Mouse (Mus musculus) left cerebral cortex, adult 6 months (tissue): Measurements from ENCODE around the gene Krtap13-1. TPM values are rescaled to one million over a fixed set of nuclear protein-coding genes. Genes with fewer than 3 reads are reported as not detected.

Source experiments
- long read RNA-seq, 2 experiments: library from polyadenylated mRNA; unstranded; transcript quantifications; one replicate each; pipeline ENCODE4 v2.0.0; 2019 to 2020
- polyA plus RNA-seq: library from polyadenylated mRNA; unstranded; fragments of <200 nt; fragmentation: Nextera tagmentation; gene quantifications from 2 replicates; pipeline ENCODE4 v1.2.3, GENCODE M21; 2021

The Krtap13-1 gene
- polyA plus RNA-seq = not detected in 2 replicates
- long read RNA-seq, experiment 1 = 0 reads
- long read RNA-seq, experiment 2 = 0 reads

DNA sequence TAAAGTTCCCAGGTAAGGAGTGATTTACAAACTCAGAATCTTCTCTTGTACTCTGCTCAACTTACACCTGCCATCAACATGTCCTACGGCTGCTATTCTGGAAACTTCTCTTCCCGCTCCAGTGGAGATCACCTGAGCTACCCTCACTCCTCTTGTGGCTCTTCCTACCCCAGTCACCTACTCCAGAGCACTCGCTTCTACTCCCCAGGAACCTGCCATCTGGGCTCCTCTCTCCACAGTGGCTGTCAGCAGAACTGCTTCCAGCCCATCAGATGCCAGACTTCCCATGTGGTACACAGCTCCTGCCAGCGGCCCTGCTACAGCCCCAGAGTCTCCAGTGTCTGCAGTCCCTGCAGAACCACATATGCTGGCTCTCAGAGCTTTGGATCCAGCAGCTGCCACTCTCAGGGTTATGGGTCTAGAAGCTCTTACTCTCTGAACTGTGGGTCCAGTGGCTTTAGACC, at the start of gene Krtap13-1:
Krtap13-1 (plus strand) TSS at position 51 of the 464 bp plus-strand sequence.

DNA sequence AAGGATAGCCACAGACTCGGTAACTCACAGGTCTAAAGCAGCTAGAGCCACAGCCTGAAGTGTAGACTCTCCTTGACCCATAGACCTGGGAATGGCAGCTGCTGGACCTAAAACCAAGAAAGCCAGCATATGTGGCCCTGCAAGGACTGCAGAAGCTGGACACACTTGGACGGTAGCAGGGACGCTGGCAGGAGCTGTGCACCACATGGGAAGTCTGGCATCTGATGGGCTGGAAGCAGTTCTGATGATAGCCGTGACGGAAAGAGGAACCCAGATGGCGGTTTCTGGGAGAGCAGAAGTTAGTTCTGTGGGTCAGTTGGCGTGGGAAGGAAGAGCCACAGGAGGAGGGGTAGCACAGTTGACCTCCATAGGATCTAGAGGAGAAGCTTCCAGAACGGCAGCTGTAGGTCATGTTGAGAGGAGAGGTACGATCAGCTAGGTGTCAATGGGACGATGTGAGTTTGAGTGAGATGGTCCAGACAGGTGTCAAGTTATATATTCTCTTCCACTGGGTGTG, 21.1 kb upstream of the Krtap13-1 start, which contains the start of gene 2310061N02Rik:
2310061N02Rik (minus strand) TSS at position 467 of the 517 bp plus-strand sequence.

DNA sequence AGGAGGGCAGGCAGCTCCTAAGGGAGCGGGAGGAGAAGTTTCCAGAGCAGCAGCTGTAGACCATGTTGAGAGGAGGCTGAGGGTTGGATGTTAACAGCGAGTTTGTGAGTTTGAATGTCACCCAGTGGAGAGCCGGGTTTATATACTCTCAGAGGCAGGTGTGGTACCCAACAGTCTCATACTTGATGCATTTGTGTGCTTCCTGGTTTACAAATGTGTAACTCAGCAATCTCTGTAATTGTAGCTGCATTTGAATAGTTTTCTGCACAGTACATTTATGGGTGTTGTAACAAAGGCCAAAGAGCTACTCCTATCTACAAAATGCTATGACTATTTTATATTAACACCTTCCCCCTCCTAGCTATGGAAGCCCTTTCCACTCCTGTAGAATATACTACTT, 22.9 kb downstream of the Krtap13-1 start, which contains the start of gene Krtap13:
Krtap13 (minus strand) TSS at position 101 of the 400 bp plus-strand sequence.

DNA sequence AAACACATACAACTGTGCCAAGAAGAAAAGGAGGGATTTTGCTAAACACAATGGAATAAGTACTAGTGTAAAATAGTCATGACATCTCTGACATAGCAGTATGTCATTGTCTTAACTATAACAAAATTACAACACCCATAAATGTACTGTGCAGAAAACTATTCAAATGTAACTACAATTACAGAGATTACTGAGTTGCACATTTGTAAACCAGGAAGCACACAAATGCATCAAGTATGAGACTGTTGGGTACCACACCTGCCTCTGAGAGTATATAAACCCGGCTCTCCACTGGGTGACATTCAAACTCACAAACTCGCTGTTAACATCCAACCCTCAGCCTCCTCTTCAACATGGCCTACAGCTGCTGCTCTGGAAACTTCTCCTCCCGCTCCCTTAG, 29.9 kb downstream of the Krtap13-1 start, which contains the start of gene 2310034C09Rik:
2310034C09Rik (plus strand) TSS at position 301 of the 400 bp plus-strand sequence.

DNA sequence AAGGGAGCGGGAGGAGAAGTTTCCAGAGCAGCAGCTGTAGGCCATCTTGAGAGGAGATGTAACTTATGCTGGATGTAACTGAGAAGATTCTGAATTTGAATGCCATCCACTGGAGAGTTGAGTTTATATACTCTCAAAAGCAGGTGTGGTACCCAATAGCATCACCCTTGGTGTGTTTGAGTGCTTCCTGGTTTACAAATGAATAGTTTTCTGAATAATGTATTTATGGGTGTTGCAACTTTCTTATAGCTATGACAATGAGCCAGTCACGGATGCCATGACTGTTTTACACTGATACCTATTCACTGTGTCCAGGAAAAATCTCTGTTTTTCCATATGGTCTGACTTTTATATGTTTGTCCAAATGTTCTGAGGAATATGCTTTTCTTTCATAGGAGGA, 45.4 kb downstream of the Krtap13-1 start, which contains the start of gene 2310057N15Rik:
2310057N15Rik (minus strand) TSS at position 101 of the 400 bp plus-strand sequence.

DNA sequence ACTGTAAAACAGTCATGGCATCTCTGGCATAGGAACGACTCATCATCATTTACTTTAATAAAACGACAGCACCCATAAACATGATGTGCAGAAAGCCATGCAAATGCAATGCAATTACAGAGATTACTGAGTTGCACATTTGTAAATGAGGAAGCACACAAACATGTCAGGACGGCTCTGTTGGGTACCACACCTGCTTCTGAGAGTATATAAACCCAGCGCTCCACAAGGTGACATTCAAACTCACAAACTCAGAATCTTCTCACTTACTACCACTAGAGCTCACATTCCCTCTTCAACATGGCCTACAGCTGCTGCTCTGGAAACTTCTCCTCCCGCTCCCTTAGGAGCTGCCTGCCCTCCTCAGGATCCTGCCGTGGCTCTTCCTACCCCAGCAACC, 48.9 kb downstream of the Krtap13-1 start, which contains the start of gene Gm5965:
Gm5965 (plus strand) TSS at position 301 of the 400 bp plus-strand sequence.

Other genes with a start within 250 kb of the Krtap13-1 start
- not detected in 2 replicates for gene Cldn17, start 221.9 kb upstream of the Krtap13-1 start, polyA plus RNA-seq
- gene Cldn8, start 165.7 kb upstream of the Krtap13-1 start, polyA plus RNA-seq = not detected in 2 replicates
- gene Krtap24-1, start 116.6 kb upstream of the Krtap13-1 start, polyA plus RNA-seq = not detected in 2 replicates
- gene 2310079G19Rik, start 101.2 kb upstream of the Krtap13-1 start, polyA plus RNA-seq = not detected in 2 replicates
- not detected in 2 replicates for gene Krtap26-1, start 81.1 kb upstream of the Krtap13-1 start, polyA plus RNA-seq
- not detected in 2 replicates for gene Krtap27-1, start 57.2 kb upstream of the Krtap13-1 start, polyA plus RNA-seq
- not detected in 2 replicates for gene 2310061N02Rik, start 20.9 kb upstream of the Krtap13-1 start, polyA plus RNA-seq
- gene Krtap13, start 22.8 kb downstream of the Krtap13-1 start, polyA plus RNA-seq = not detected in 2 replicates
- gene 2310034C09Rik, start 30.0 kb downstream of the Krtap13-1 start, polyA plus RNA-seq = not detected in 2 replicates
- gene 2310057N15Rik, start 45.3 kb downstream of the Krtap13-1 start, polyA plus RNA-seq = not detected in 2 replicates
- gene Gm5965, start 49.0 kb downstream of the Krtap13-1 start, polyA plus RNA-seq = not detected in 2 replicates
- not detected in 2 replicates for gene Gm20741, start 83.4 kb downstream of the Krtap13-1 start, polyA plus RNA-seq
- not detected in 2 replicates for gene Krtap15, start 91.4 kb downstream of the Krtap13-1 start, polyA plus RNA-seq
- gene Krtap14, start 97.3 kb downstream of the Krtap13-1 start, polyA plus RNA-seq = not detected in 2 replicates
- not detected in 2 replicates for gene Krtap19-1, start 140.5 kb downstream of the Krtap13-1 start, polyA plus RNA-seq
- not detected in 2 replicates for gene Krtap19-2, start 145.4 kb downstream of the Krtap13-1 start, polyA plus RNA-seq
- gene Krtap19-3, start 149.2 kb downstream of the Krtap13-1 start, polyA plus RNA-seq = not detected in 2 replicates
- not detected in 2 replicates for gene Krtap19-4, start 156.2 kb downstream of the Krtap13-1 start, polyA plus RNA-seq
- not detected in 2 replicates for gene Krtap19-5, start 167.6 kb downstream of the Krtap13-1 start, polyA plus RNA-seq
- gene Krtap19-9b, start 203.4 kb downstream of the Krtap13-1 start, polyA plus RNA-seq = not detected in 2 replicates
- not detected in 2 replicates for gene Krtap16-3, start 234.0 kb downstream of the Krtap13-1 start, polyA plus RNA-seq